Mouse (Mus musculus) cortical plate, adult 2 months (tissue): ENCODE measurements around the gene Homer2. TPM values are rescaled to one million over a fixed set of nuclear protein-coding genes. Genes with fewer than 3 reads are reported as not detected.

ENCODE experiments used
- H3K27ac ChIP-seq: fragments of 200-500 bp; 2 replicates; pipeline ENCODE4 v1.5.1; 2012; ENCODE audit warnings: low read length, control low read depth, inconsistent platforms; ENCODE audit not compliant: insufficient read depth
- H3K4me1 ChIP-seq: fragments of 200-500 bp; 2 replicates; pipeline ENCODE4 v1.6.1; 2011; ENCODE audit warnings: low read length; ENCODE audit not compliant: control insufficient read depth, insufficient read depth
- H3K4me3 ChIP-seq: fragments of 200-500 bp; 2 replicates; pipeline ENCODE4 v1.5.1; 2011; ENCODE audit warnings: mild to moderate bottlenecking, low read length, control low read depth; ENCODE audit not compliant: insufficient read depth
- CTCF ChIP-seq: fragments of 200-500 bp; IDR thresholded peaks from 2 replicates; pipeline ENCODE4 v1.5.1; 2011; ENCODE audit warnings: mild to moderate bottlenecking, control low read depth, low read length; ENCODE audit not compliant: insufficient read depth; ENCODE audit errors: extremely low read depth
- POLR2A ChIP-seq: fragments of 200-500 bp; IDR thresholded peaks from 2 replicates; pipeline ENCODE4 v1.6.1; 2011; ENCODE audit warnings: mild to moderate bottlenecking, low read length, control low read depth; ENCODE audit not compliant: insufficient read depth; ENCODE audit errors: extremely low read depth
- polyA plus RNA-seq: library from polyadenylated mRNA; depleted of rRNA; stranded (reverse); fragments of >200 nt; gene quantifications from 2 replicates; pipeline ENCODE4 v1.2.3, GENCODE M21; 2012

Homer2 gene
- polyA plus RNA-seq, 1 experiment: 30.8 TPM

DNA sequence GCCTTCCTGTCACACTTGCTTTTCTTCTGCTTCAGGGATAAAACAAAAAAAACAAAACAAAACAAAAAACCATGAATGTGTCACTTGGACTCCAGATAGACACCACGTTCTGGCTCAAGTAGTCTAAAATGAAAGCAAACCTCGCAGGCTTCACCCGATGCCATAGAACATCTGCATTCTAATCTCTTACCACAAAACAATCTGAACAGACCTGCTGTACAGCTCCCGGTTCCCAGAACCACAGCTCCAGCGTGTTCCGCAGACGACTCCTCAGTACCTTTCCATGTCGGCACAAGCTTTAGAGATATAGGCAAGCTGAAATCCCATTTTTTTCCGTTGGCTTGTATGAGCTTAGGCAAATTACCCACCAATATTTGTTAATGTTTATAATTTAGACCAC is 22.5 kb upstream of the Homer2 start:
- Histone ChIP-seq H3K27ac (no peak overlapping the region), H3K4me1 (no peaks in the 10 kb centered on the region; the same call in 1 of the 2 replicates), H3K4me3 (no peak overlapping the region)
- no peak for TF ChIP-seq CTCF
- TF ChIP-seq POLR2A: no peak

DNA sequence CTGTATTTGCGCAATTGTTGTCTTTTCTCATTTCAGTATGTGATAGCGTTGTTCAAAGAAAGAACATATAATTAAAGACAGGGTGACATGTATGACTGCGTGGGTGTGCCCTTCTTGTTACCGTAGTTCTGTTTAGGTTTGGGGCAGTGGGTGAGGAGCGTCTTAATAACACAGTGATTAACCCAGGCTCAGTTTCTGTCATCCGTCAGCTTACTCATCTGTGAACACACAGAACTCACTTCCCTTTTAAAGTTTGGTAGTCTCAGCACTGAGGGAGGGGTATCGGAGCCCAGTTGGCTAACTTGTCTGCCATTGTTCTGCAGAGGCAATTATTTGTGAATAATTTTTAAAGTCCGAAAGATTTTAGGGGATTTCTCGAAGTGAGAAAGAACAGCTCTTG is 20.4 kb upstream of the Homer2 start:
- TF ChIP-seq POLR2A (no peak), CTCF (no peak)
- no peak overlapping the region for H3K4me3 ChIP-seq
- no peaks in the 10 kb centered on the region; the same call in 1 of the 2 replicates for H3K4me1 ChIP-seq
- no peak overlapping the region for H3K27ac ChIP-seq

DNA sequence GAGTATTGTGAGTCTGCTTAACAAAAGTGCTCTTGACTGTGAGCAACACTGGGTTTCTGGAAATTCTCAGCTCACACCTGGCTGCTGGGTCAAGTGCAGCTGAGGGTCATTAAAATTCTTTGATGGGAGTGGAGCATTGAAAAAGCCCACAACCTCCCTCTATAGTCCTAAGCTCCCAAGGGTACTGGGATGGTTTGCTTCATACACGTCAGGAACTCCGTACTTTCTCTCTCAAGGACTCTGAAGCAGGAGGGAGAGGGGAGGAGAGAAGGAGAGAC is 19.3 kb upstream of the Homer2 start:
- Histone ChIP-seq H3K4me3 (no peak overlapping the region), H3K4me1 (no peaks in the 10 kb centered on the region; the same call in 1 of the 2 replicates), H3K27ac (no peak overlapping the region)
- no peak for TF ChIP-seq CTCF
- no peak for TF ChIP-seq POLR2A

DNA sequence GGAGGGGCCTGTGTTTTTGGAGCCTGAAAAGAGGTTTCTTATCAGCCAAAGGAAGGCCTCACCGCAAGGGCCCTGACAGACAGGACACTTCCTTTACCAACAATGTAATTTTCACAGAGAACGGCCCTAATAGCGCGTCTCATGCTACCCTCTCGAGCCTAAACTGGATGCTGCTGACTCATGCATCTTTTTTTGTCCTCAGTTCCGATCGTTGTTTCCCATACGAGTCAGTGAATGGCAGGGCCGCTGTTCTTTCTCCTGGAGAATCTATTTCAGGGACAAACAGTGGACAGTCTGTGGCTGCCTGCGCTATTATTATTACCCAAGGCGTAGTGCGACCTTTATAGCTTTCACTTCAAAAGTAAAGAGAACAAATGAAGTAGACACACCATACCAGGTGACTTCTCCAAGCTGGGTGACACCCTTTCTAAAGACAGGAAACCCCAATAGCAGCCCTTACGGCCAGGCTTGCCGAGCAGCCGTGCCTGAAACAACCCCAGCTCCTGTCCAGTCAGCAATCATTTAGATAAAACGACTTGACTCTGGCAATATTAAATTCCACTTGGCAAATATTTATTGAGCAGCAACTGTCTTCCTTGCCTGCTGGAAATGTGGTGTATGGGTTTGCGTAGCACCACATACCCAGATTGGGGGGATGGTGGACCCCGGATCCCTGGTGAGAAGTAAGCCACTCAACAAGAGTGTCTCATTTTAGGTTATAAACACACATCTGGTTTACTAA is 18.8 kb upstream of the Homer2 start:
- Histone ChIP-seq H3K4me1 (no peaks in the 10 kb centered on the region; the same call in 1 of the 2 replicates), H3K27ac (no peak overlapping the region), H3K4me3 (no peak overlapping the region)
- no peak for TF ChIP-seq CTCF
- no peak for TF ChIP-seq POLR2A

DNA sequence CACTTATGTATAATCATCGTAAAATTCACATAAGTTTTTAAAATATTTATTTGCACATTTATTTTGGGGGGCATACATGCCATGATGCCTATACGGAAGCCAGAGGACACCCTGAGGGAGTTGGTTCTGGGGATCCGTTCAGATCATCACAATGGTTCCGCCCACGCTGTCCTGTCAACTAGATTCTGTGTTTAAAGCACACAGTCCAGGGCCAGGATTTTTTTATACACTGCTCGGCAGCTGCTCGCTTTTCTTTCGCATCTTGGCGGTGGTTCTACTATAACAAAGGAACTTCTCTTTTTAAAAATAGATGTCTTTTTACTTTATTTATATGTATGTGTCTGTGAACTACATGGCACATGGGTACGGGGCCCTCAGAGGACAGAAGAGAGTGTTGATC is 16.5 kb upstream of the Homer2 start:
- Histone ChIP-seq H3K4me3 (no peak overlapping the region), H3K27ac (no peak overlapping the region), H3K4me1 (no peaks in the 10 kb centered on the region; the same call in 1 of the 2 replicates)
- TF ChIP-seq POLR2A: no peak
- TF ChIP-seq CTCF: no peak

DNA sequence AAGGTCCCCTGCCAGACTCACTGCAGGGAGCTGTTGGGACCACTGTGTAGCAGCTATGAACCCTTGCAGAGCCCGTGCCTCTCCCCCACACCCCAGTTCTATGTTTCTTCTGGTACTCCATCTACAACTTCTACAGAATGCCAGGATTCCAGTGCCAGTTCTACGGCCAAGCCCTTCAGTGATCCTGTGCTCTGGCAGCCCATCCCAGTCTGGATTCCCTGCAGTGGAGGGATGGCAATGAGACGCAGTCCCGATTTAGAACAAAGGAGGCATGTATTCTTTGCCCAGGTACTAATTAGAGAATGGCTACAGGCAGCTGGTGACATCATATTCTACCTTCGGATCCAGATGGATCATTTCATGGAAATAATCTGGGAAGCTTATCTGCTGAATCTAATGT is 13.9 kb upstream of the Homer2 start:
- TF ChIP-seq CTCF (no peak), POLR2A (no peak)
- H3K27ac ChIP-seq: no peak overlapping the region

DNA sequence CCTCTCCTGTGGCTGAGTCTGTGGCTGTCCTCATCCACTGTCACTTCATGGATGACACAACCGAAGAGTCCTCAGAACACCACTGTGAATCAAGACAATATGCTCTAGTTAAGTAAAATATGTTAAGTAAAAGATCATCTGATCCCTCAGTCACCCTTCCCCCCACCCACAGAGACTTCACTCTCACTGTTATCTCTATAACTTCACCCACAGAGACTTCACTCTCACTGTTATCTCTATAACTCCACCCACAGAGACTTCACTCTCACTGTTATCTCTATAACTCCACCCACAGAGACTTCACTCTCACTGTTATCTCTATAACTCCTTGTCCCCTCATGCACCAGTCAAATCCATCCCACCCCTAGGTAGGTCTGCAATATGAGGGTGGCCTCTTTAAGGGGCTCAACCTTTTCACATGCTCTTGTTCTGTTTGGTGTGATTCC is 11.9 kb upstream of the Homer2 start:
- no peaks in the 10 kb centered on the region for H3K4me1 ChIP-seq
- H3K27ac ChIP-seq: no peak overlapping the region
- no peak overlapping the region for H3K4me3 ChIP-seq
- TF ChIP-seq POLR2A: no peak
- TF ChIP-seq CTCF: no peak

More for the DNA sequence above, 13.9 kb upstream of the Homer2 start:
- Histone ChIP-seq H3K4me1 (no peaks in the 10 kb centered on the region), H3K4me3 (no peak overlapping the region)

DNA sequence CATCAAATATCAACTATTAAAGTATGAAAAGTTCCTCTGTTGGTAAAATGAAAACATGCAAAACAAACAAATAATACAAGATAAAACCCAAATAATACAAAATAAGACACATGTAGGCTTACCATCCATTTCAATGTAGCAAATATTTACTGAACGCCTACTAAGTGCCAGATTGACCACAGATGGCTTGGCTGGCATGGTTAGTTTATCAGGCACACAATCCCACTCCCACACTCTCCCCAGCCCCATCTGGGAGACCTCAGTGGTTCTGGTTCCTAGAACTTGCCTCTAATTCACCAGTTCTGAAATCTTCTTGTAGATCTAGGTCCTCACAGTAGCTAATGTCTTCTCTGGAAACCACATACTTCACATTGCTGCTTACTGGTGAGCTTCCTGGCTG is 11.3 kb upstream of the Homer2 start:
- TF ChIP-seq POLR2A (no peak), CTCF (no peak)
- H3K4me1 ChIP-seq: no peaks in the 10 kb centered on the region
- H3K27ac ChIP-seq: no peak overlapping the region
- no peak overlapping the region for H3K4me3 ChIP-seq

DNA sequence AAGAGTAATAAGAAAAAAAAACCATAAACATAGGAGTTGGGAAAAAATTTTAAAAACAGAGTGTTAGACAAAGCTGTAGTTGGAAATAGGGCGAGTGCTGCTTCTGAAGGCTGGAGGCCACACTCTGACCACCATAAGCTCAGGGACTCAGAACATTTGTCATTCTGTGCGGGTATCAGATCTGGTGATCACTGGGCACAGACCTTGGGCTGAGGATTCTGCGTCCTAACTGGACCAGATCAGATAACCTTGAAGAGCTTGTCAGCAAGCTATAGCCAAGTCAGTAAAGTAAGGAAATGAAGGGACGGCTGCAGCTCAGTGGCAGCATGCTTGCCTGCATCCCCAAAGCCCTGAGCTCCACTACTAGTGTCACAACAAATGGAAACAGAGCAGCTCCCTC is 2.8 kb upstream of the Homer2 start:
- no peak overlapping the region for H3K4me3 ChIP-seq
- H3K27ac ChIP-seq: no peak overlapping the region
- no peaks in the 10 kb centered on the region; the same call in 1 of the 2 replicates for H3K4me1 ChIP-seq
- TF ChIP-seq CTCF: no peak
- no peak for TF ChIP-seq POLR2A

DNA sequence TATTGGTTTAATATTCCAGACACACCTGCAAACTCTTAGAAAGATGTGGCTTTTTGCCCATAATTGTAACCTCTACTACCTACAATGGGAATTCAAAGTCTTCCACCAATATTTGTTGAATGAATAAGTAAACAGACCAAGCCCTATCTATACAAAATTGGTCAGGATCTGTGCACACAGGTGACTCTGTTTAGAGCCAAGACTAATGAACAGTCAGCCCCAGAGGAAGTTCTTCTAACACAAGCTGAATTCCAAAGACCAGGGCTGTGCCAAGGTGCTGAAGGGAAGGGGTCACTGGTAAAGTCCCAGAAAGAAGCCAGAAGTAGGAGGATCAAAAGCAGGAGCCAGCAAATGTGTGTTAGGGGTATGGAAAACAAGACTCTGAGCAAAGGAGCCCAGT is 838 bp upstream of the Homer2 start:
- no peaks in the 10 kb centered on the region; the same call in 1 of the 2 replicates for H3K4me1 ChIP-seq
- no peak overlapping the region for H3K4me3 ChIP-seq
- TF ChIP-seq CTCF: no peak
- no peak for TF ChIP-seq POLR2A
- no peak overlapping the region for H3K27ac ChIP-seq
